Mouse (Mus musculus) cortical plate, adult 2 months (tissue): Measurements from ENCODE around the gene Kif3c.

Experiments used
- CTCF ChIP-seq: fragments of 200-500 bp; IDR thresholded peaks from 2 replicates; pipeline ENCODE4 v1.5.1; 2011; ENCODE audit warnings: mild to moderate bottlenecking, control low read depth, low read length; ENCODE audit not compliant: insufficient read depth; ENCODE audit errors: extremely low read depth
- POLR2A ChIP-seq: fragments of 200-500 bp; IDR thresholded peaks from 2 replicates; pipeline ENCODE4 v1.6.1; 2011; ENCODE audit warnings: mild to moderate bottlenecking, low read length, control low read depth; ENCODE audit not compliant: insufficient read depth; ENCODE audit errors: extremely low read depth

DNA sequence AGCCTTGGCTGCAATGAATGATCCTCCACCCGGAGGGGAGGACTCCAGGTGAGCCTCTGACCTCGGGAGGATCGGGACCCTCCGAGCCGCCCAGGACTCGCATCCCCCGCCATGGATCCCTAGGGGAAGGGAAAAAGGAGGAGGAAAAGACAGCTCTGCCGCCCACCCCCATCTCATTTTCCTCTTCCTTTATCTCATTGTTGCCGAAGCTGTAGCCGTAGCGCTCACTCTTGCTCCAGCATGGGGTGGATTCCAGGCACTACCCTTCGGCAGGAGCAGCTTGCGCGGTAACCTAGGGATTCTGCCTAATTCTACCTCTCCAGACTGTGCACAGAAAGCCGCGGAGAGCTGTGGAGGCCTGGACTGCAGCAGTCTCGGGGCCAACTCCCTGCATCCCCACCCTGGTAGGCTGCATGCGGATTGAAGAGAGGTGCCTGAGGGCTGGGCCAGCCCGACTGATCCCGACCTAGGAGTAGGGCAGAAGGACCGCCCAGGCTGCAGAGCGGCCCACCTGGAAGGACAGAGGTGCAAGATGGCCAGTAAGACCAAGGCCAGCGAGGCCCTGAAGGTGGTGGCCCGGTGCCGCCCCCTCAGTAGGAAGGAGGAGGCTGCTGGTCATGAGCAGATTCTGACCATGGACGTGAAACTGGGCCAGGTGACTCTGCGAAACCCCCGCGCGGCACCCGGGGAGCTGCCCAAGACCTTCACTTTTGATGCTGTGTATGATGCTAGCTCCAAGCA lies 687 bp downstream of the Kif3c start:
- TF ChIP-seq POLR2A: no peak
- no peak for TF ChIP-seq CTCF
